In the genomic region with DNA sequence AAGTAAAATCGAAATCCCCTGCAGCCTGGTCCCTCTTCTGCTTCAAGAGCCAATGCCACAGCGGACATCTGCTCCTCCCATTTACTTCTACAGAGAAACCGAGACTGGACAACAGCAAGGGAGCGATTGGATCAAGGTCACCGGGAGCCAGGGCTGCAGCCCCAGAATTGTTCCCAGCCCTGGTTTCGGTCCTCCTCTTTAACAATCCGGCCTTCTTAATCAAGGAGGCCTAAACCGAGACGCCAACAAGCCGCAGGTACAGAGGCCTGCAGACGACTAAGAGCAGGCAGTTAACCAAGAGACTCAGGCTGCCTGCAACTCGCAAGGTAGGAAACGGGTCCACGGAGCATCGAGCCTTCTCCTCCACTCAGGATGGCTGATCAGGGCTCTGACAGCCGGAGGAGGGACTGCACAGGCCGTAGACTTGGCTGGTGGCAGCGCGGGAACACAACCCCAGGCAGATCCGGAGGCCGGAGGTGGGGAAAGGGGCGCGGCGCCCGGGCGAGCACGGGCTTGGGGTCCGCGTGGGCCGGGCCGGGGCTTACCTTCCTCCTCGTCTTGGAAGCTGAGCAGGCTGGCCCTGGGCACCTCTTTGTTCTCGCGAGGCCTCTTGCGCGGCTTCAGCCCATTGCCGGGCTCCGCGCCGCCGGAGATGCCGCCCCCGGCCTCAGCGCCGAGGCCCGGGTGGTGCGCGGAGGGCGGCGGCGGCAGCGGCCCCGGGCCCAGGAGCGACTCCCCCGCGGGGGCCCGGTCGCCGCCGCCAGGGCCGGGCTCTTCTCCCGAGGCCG, we compare ENCODE assay signal across 1 mouse cellular context.
TF ChIP-seq lines count a peak whose summit lies in the region.

No protein-coding gene starts in this region.

TF ChIP-seq in C2C12, 6 proteins besides CTCF, POLR2A, EP300 and RAD21:
- TF ChIP-seq FOSL1 (IDR thresholded peaks at IDR 0.05; ENCODE audit: insufficient read depth, low read length, poor library complexity, severe bottlenecking): no peak
- TF ChIP-seq MAX (IDR thresholded peaks at IDR 0.05): no peak
- TF ChIP-seq CEBPB (IDR thresholded peaks at IDR 0.05; ENCODE audit: low read depth): no peak
- no peak for TF ChIP-seq USF1 (IDR thresholded peaks at IDR 0.05; ENCODE audit: low read depth)
- no peak for TF ChIP-seq MYOD1 (IDR thresholded peaks at IDR 0.05; ENCODE audit: control insufficient read depth, insufficient read length, low read depth)
- no peak for TF ChIP-seq MYOG (IDR thresholded peaks at IDR 0.05; ENCODE audit: control insufficient read depth, extremely low read depth, insufficient read length)
